Mouse (Mus musculus) spleen, adult 2 months (tissue): Measurements from ENCODE around the gene Oxct2b. TPM values are rescaled to one million over a fixed set of nuclear protein-coding genes. Genes with fewer than 3 reads are reported as not detected.

Source experiments
- DNase-seq, 2 experiments: peaks; one replicate each; pipeline versions ENCODE4 v3.0.0 to v3.0.0-alpha.2; 2012 to 2021; ENCODE audit warnings: low spot score in 2 of 2, low read depth in 1 of 2
- H3K27ac ChIP-seq: fragments of 200-500 bp; 2 replicates; pipeline ENCODE4 v1.5.1; 2012; ENCODE audit warnings: low read length, inconsistent platforms; ENCODE audit not compliant: insufficient read depth
- H3K27me3 ChIP-seq: fragments of 200-500 bp; 2 replicates; pipeline ENCODE4 v1.6.1; 2012; ENCODE audit warnings: mild to moderate bottlenecking, moderate library complexity, low read length, inconsistent platforms; ENCODE audit not compliant: control insufficient read depth, insufficient read depth
- H3K36me3 ChIP-seq: fragments of 200-500 bp; 2 replicates; pipeline ENCODE4 v1.6.1; 2012; ENCODE audit warnings: mild to moderate bottlenecking, low read length, inconsistent platforms; ENCODE audit not compliant: control insufficient read depth, insufficient read depth
- H3K4me1 ChIP-seq: fragments of 200-500 bp; 2 replicates; pipeline ENCODE4 v1.6.1; 2011; ENCODE audit warnings: inconsistent platforms; ENCODE audit not compliant: control insufficient read depth, insufficient read depth, insufficient read length
- H3K4me3 ChIP-seq: fragments of 200-500 bp; 2 replicates; pipeline ENCODE4 v1.5.1; 2011; ENCODE audit warnings: mild to moderate bottlenecking, inconsistent platforms; ENCODE audit not compliant: insufficient read depth, insufficient read length; ENCODE audit errors: extremely low read depth
- CTCF ChIP-seq: fragments of 200-500 bp; IDR thresholded peaks from 2 replicates; pipeline ENCODE4 v1.5.1; 2011; ENCODE audit warnings: mild to moderate bottlenecking, inconsistent platforms; ENCODE audit not compliant: insufficient read depth, insufficient read length, insufficient replicate concordance; ENCODE audit errors: extremely low read depth
- POLR2A ChIP-seq: fragments of 200-500 bp; IDR thresholded peaks from 2 replicates; pipeline ENCODE4 v1.6.1; 2011; ENCODE audit warnings: low read depth, low read length, inconsistent platforms
- WGBS: fragments of 180-500 bp; shearing (Covaris S2); methylation state at CpG from one replicate; pipeline ENCODE4 v1.1.7; 2018; 5-methylcytosine and 5-hydroxymethylcytosine counted together
- polyA plus RNA-seq: library from polyadenylated mRNA; depleted of rRNA; stranded (reverse); fragments of >200 nt; gene quantifications from 2 replicates; pipeline ENCODE4 v1.2.3, GENCODE M21; 2012

Gene Oxct2b
- polyA plus RNA-seq, 1 experiment, result 0.05 TPM

- Histone ChIP-seq H3K36me3 (no peaks in the 10 kb centered on the region), H3K27ac (no peak overlapping the region), H3K4me3 (no peak overlapping the region), H3K4me1 (no peaks in the 10 kb centered on the region), H3K27me3 (no peaks in the 10 kb centered on the region)
- DNase-seq, result no peak
- WGBS, result 56% methylated on average over 13 of the region's 13 CpGs
- no peak for TF ChIP-seq CTCF
- no peak for TF ChIP-seq POLR2A
Observed at GRCm38 (mm10) chr4:123083323-123083902, 32.7 kb upstream of the Oxct2b start.

- H3K36me3 ChIP-seq, result no peaks in the 10 kb centered on the region
- WGBS, result 92% methylated on average over 2 of the region's 2 CpGs
- no peaks in the 10 kb centered on the region for H3K27me3 ChIP-seq
- no peak overlapping the region for H3K27ac ChIP-seq
- H3K4me1 ChIP-seq, result no peaks in the 10 kb centered on the region
- peak in 1 of 2 experiments; percentile 17 for DNase-seq
- TF ChIP-seq POLR2A, result no peak
- H3K4me3 ChIP-seq, result no peak overlapping the region
Observed at GRCm38 (mm10) chr4:123085290-123085689, 30.8 kb upstream of the Oxct2b start.

GRCm38 (mm10) chr4:123086381-123086780, 29.7 kb upstream of the Oxct2b start:
- no peak overlapping the region for H3K27ac ChIP-seq
- WGBS, result 86% methylated on average over 4 of the region's 4 CpGs
- no peaks in the 10 kb centered on the region for H3K36me3 ChIP-seq
- no peak for DNase-seq
- H3K4me1 ChIP-seq, result no peaks in the 10 kb centered on the region
- H3K4me3 ChIP-seq, result no peak overlapping the region
- H3K27me3 ChIP-seq, result no peaks in the 10 kb centered on the region
- no peak for TF ChIP-seq CTCF

GRCm38 (mm10) chr4:123092621-123093020, 23.4 kb upstream of the Oxct2b start:
- no peak for TF ChIP-seq POLR2A
- no peak for TF ChIP-seq CTCF
- Histone ChIP-seq H3K4me1 (no peaks in the 10 kb centered on the region), H3K27me3 (peaks cover 1% of the 10 kb centered on the region; the same call in 1 of the 2 replicates), H3K27ac (no peak overlapping the region), H3K4me3 (no peak overlapping the region), H3K36me3 (no peaks in the 10 kb centered on the region)
- WGBS, result 84% methylated on average over 5 of the region's 5 CpGs
- DNase-seq, result no peak

- no peak overlapping the region for H3K4me3 ChIP-seq
- H3K36me3 ChIP-seq, result no peaks in the 10 kb centered on the region
- DNase-seq, result no peak
- WGBS, result 66% methylated on average over 17 of the region's 17 CpGs
- no peak overlapping the region for H3K27ac ChIP-seq
- H3K27me3 ChIP-seq, result peaks cover 1% of the 10 kb centered on the region; the same call in 1 of the 2 replicates
- no peaks in the 10 kb centered on the region for H3K4me1 ChIP-seq
- no peak for TF ChIP-seq CTCF
- no peak for TF ChIP-seq POLR2A
Observed at GRCm38 (mm10) chr4:123093064-123093776, 22.8 kb upstream of the Oxct2b start.

- Histone ChIP-seq H3K27ac (no peak overlapping the region), H3K36me3 (no peaks in the 10 kb centered on the region), H3K4me1 (no peaks in the 10 kb centered on the region), H3K4me3 (no peak overlapping the region), H3K27me3 (peaks cover 1% of the 10 kb centered on the region; the same call in 1 of the 2 replicates)
- TF ChIP-seq CTCF, result no peak
- no peak for TF ChIP-seq POLR2A
- no peak for DNase-seq
- 81% methylated on average over 9 of the region's 9 CpGs for WGBS
Observed at GRCm38 (mm10) chr4:123093869-123094268, 22.2 kb upstream of the Oxct2b start.

GRCm38 (mm10) chr4:123104651-123105450, 11.2 kb upstream of the Oxct2b start, which contains the start of gene Bmp8b:
TSS of gene Bmp8b (plus strand) at chr4:123105165.
- DNase-seq, result no peak
- H3K27ac ChIP-seq, result no peak within 1 kb of the TSS
- H3K4me1 ChIP-seq, result peaks cover 3% of the 10 kb centered on the region; the same call in 1 of the 2 replicates
- H3K4me3 ChIP-seq, result no peak within 1 kb of the TSS; the same call in 1 of the 2 replicates
- 14% methylated on average over 74 of the region's 75 CpGs for WGBS
- H3K27me3 ChIP-seq, result peaks cover 8% of the 10 kb centered on the region
- no peaks in the 10 kb centered on the region for H3K36me3 ChIP-seq
- TF ChIP-seq POLR2A (no peak), CTCF (no peak)
